Mouse (Mus musculus): ENCODE data around the gene Reln.

Reln gene

GRCm38 (mm10) chr5:22344556-22344975 is at the start of gene Reln:
Gene Reln, minus strand, starts transcription at chr5:22344702.
- CTCF ChIA-PET: no interaction called here

- CTCF ChIA-PET: no interaction called here
Measured at GRCm38 (mm10) chr5:22388502-22388901, 44.0 kb upstream of the Reln start.

GRCm38 (mm10) chr5:22360510-22360909 is 16.0 kb upstream of the Reln start:
- CTCF ChIA-PET: no interaction called here

- CTCF ChIA-PET: no interaction called here
Measured at GRCm38 (mm10) chr5:22348412-22348811, 3.9 kb upstream of the Reln start.

- CTCF ChIA-PET: no interaction called here
Measured at GRCm38 (mm10) chr5:22347732-22348131, 3.2 kb upstream of the Reln start.

GRCm38 (mm10) chr5:22345894-22346635 is 1.6 kb upstream of the Reln start:
- CTCF ChIA-PET: no interaction called here

GRCm38 (mm10) chr5:22344976-22345651 is 612 bp upstream of the Reln start:
- CTCF ChIA-PET: no interaction called here

- CTCF ChIA-PET: no interaction called here
Measured at GRCm38 (mm10) chr5:22343843-22344555, 503 bp downstream of the Reln start.

GRCm38 (mm10) chr5:22343536-22343842 is 1.0 kb downstream of the Reln start:
- CTCF ChIA-PET: no interaction called here

- CTCF ChIA-PET: no interaction called here
Measured at GRCm38 (mm10) chr5:22342461-22342860, 2.0 kb downstream of the Reln start.

GRCm38 (mm10) chr5:22340991-22341390 is 3.5 kb downstream of the Reln start:
- CTCF ChIA-PET: no interaction called here

GRCm38 (mm10) chr5:22335408-22335807 is 9.1 kb downstream of the Reln start:
- CTCF ChIA-PET: no interaction called here

- CTCF ChIA-PET: no interaction called here
Measured at GRCm38 (mm10) chr5:22330802-22331201, 13.7 kb downstream of the Reln start.

GRCm38 (mm10) chr5:22328431-22329359 is 15.8 kb downstream of the Reln start:
- CTCF ChIA-PET: no interaction called here

GRCm38 (mm10) chr5:22327170-22327569 is 17.3 kb downstream of the Reln start:
- CTCF ChIA-PET: interaction anchor here (1.0 to 1.2 kb wide), 2 partner anchors 338 to 341 kb away, joined by 3 read pairs; no protein-coding TSS in a partner anchor

GRCm38 (mm10) chr5:22323801-22324200 is 20.7 kb downstream of the Reln start:
- CTCF ChIA-PET: no interaction called here

- CTCF ChIA-PET: no interaction called here
Measured at GRCm38 (mm10) chr5:22317807-22318206, 26.7 kb downstream of the Reln start.

- CTCF ChIA-PET: no interaction called here
Measured at GRCm38 (mm10) chr5:22316471-22316870, 28.0 kb downstream of the Reln start.

GRCm38 (mm10) chr5:22315990-22316389 is 28.5 kb downstream of the Reln start:
- CTCF ChIA-PET: no interaction called here

GRCm38 (mm10) chr5:22312995-22313394 is 31.5 kb downstream of the Reln start:
- CTCF ChIA-PET: no interaction called here

- CTCF ChIA-PET: no interaction called here
Measured at GRCm38 (mm10) chr5:22311046-22311445, 33.5 kb downstream of the Reln start.

- CTCF ChIA-PET: no interaction called here
Measured at GRCm38 (mm10) chr5:22309001-22309400, 35.5 kb downstream of the Reln start.
